Mouse (Mus musculus) midbrain, embryonic 10.5 days (tissue): ENCODE measurements at regions not wholly inside any gene's neighbourhood (a gene's known extent, or its start where the extent isn't known, plus 50 kb on each side); places are given as distances from the start of the nearest gene placed in this dataset.
A peak's percentile ranks its signal among the peaks of the same experiment; 100 is the strongest.

Experiments
- DNase-seq: peaks from one replicate; pipeline ENCODE4 v3.0.0-alpha.2; 2017; ENCODE audit warnings: low spot score
- H3K27ac ChIP-seq: fragments of 300-500 bp; sonication (generic); replicated peaks from 2 replicates; pipeline ENCODE4 v1.5.1; 2016; ENCODE audit warnings: mild to moderate bottlenecking
- H3K27me3 ChIP-seq: fragments of 300-500 bp; sonication (generic); 2 replicates; pipeline ENCODE4 v1.6.1; 2016; ENCODE audit warnings: low read depth, mild to moderate bottlenecking; ENCODE audit not compliant: poor library complexity, severe bottlenecking
- H3K36me3 ChIP-seq: fragments of 300-500 bp; sonication (generic); 2 replicates; pipeline ENCODE4 v1.6.1; 2016; ENCODE audit warnings: mild to moderate bottlenecking, moderate library complexity
- H3K4me1 ChIP-seq: fragments of 300-500 bp; sonication (generic); 2 replicates; pipeline ENCODE4 v1.6.1; 2016
- H3K4me3 ChIP-seq: fragments of 300-500 bp; sonication (generic); 2 replicates; pipeline ENCODE4 v1.5.1; 2016; ENCODE audit warnings: mild to moderate bottlenecking, moderate library complexity
- H3K9me3 ChIP-seq: fragments of 300-500 bp; sonication (generic); replicated peaks from 2 replicates; pipeline ENCODE4 v1.6.1; 2016; ENCODE audit warnings: mild to moderate bottlenecking
- WGBS: fragments of 180-500 bp; shearing (Covaris S2); methylation state at CpG from one replicate; pipeline ENCODE4 v1.1.7; 2016; 5-methylcytosine and 5-hydroxymethylcytosine counted together

DNA sequence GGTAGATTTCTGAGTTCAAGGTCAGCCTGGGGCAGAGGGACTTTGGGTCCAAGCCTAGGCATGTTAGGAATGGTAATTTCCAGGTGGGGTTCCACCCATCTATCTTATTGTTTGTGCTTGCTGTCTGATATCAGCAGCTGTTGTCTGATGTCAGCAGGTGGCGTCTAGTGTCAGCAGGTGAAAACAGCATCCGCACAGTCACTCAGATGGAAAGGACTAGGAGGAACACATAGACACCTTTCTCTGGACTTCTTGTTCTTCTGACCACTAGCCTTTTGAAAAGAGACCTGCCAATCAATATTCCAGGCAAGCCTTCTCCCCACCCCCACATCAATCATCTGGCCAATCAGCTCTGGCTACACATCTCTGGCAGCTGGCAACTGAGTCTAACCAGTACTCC is 173.1 kb downstream of the Cdh26 start:
- Histone ChIP-seq H3K27ac (no peak overlapping the region), H3K9me3 (no peaks in the 10 kb centered on the region), H3K4me1 (no peaks in the 10 kb centered on the region), H3K36me3 (no peaks in the 10 kb centered on the region), H3K27me3 (no peaks in the 10 kb centered on the region), H3K4me3 (no peak overlapping the region)
- DNase-seq = no peak
- WGBS = 85% methylated on average over 2 of the region's 2 CpGs

DNA sequence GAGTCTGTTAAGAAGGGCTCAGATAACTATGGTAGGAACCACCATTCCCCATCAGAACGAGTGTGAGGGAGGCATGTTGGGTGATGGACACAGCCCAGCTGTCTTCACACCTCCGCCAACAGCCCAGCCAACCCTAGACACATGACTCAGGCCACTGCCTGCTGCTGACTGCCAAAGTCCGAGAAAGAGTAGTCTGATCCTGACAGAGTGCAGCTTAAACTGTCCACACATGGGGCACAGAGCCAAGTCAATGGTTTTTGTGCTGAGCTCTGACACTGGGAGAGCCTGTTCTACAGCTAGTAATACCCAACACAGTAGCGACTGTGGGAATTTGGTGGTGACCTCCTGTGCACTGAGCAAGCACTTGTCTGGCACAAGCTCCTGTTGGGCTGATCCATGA is 176.4 kb downstream of the Cdh26 start:
- Histone ChIP-seq H3K27ac (no peak overlapping the region), H3K36me3 (no peaks in the 10 kb centered on the region), H3K9me3 (no peaks in the 10 kb centered on the region), H3K4me1 (peaks cover 7% of the 10 kb centered on the region), H3K27me3 (no peaks in the 10 kb centered on the region), H3K4me3 (no peak overlapping the region)
- DNase-seq = no peak
- 83% methylated on average over 4 of the region's 4 CpGs for WGBS

DNA sequence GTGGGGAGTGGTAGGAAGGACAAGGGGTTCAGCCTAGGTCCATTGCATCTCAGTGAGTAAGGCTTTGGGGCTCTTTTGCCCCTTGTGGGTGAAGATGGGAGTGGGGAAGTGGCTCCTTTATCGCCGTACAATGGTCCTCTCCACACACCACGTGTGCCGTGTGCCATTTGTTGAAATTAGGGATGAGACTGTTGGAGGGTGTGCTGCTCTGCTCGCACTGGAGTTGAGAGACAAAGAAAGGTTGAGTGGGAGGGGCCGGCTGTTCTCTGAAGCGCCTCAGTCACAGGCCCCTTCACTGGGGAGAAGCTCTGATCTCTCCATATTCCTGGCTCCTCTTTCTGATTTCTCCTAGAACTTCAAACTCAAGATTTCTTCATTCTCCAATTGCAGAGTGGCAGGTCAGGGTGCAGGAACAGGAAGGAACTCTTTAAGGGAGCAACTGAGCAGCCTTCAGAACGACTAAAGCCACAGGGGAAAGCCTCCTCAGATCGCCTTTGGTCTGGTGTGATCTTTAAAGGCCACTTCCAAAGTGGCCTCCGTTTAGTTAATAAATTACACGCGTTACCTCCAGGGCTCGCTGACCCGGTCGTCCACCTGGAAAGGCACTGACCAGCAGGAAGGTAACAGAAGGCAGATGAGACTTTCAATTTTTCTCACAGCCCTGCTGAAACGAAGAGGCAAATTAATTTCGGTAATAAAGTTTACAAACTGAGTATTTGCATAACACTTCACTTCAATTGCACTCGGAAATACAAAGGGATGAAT is 180.1 kb downstream of the Cdh26 start:
- Histone ChIP-seq H3K4me1 (peaks cover 11% of the 10 kb centered on the region), H3K27me3 (no peaks in the 10 kb centered on the region), H3K36me3 (no peaks in the 10 kb centered on the region), H3K27ac (0 out of 2 replicates have a peak overlapping the region, but pooled peaks have one; percentile 9), H3K9me3 (no peaks in the 10 kb centered on the region), H3K4me3 (no peak overlapping the region)
- DNase-seq = no peak
- WGBS = 61% methylated on average over 18 of the region's 18 CpGs

DNA sequence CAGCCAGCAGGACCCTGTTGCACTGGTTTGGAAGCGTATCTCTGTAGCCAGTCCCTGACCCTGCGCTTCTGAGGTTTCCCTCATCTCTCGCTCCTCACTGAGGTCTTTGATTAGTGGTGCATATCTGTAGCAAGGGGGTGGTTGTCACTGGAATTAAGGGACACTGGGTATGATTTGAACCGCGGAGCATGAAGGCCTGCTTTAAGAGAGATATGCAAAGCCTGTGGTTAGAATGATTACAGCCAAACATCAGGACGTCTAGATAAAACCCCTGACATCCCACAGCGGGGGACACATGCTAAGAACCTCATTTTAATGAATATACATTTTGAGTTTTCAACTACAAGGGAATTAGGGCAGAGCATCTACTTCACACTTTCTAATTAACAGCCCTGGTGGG is 184.4 kb downstream of the Cdh26 start:
- no peak for DNase-seq
- 44% methylated on average over 7 of the region's 7 CpGs for WGBS
- H3K27ac ChIP-seq = no peak overlapping the region

DNA sequence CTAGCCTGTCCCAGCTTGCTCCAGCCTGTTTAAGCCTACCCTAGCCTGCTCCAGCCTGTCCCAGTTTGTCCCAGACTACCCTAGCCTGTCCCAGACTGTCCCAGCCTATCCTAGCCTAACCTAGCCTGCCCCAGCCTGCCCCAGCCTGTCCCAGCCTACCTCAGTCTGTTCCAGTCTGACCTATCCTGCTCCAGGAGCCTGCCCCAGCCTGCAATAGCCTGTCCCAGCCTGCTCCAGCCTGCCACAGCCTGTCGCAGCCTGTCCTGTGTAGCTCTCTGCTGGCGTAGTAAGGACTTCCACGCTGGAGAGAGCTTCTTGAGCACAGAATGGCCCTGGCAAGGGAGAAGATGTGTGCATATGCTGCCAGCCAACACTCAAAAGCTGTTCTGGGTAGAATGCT is 192.5 kb downstream of the Cdh26 start:
- H3K27ac ChIP-seq = 0 out of 2 replicates have a peak overlapping the region, but pooled peaks have one; percentile 28
- DNase-seq = no peak

More for the DNA sequence above, 184.4 kb downstream of the Cdh26 start:
- peaks cover 11% of the 10 kb centered on the region for H3K4me1 ChIP-seq
- no peaks in the 10 kb centered on the region for H3K27me3 ChIP-seq
- H3K36me3 ChIP-seq = no peaks in the 10 kb centered on the region
- no peak overlapping the region for H3K4me3 ChIP-seq
- H3K9me3 ChIP-seq = no peaks in the 10 kb centered on the region

DNA sequence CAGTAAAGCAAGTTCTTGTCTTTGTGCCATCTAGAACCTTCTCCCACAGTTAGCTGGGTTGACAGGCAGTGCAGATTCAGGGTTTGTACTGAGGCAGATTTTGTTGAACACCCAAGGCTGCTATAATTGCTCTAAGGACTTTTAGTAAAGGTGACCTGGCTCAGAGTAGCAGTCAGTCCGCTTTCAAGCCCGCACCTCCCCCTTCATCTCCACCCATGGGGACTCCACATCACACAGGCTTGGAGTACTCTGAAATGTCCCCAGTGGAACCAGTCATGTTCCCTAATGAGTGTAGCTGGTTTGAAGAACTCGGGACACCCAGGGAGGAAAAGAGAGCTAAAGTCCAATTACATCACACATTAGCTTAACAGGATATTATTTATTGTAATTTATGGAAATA is 194.1 kb downstream of the Cdh26 start:
- Histone ChIP-seq H3K9me3 (no peaks in the 10 kb centered on the region), H3K36me3 (no peaks in the 10 kb centered on the region), H3K27me3 (no peaks in the 10 kb centered on the region), H3K27ac (no peak overlapping the region), H3K4me1 (peaks cover 9% of the 10 kb centered on the region; the same call in 1 of the 2 replicates), H3K4me3 (no peak overlapping the region)
- 89% methylated on average over 3 of the region's 3 CpGs for WGBS
- no peak for DNase-seq

More for the DNA sequence above, 192.5 kb downstream of the Cdh26 start:
- H3K4me1 ChIP-seq = peaks cover 2% of the 10 kb centered on the region; the same call in 1 of the 2 replicates
- H3K27me3 ChIP-seq = no peaks in the 10 kb centered on the region
- WGBS = 63% methylated on average over 3 of the region's 3 CpGs
- no peaks in the 10 kb centered on the region for H3K36me3 ChIP-seq
- no peaks in the 10 kb centered on the region for H3K9me3 ChIP-seq
- no peak overlapping the region for H3K4me3 ChIP-seq

DNA sequence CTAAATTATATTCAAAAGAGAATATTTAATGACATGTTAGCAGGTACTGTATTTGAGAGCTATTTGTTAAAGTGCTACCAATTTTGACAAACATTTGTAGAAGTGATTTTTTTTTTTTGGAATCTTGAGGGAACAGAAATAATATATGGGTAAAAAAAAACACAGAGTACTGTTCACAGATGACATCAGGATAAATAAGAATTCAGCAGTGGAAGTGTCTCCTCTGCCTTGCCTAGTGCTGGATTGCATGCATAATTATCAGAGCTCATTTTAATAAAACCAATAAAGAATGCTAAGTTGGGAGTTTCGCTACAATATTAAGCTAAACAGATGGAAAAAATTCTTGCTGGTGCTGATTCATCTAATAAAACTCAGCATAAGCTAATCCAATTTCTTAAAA is 194.6 kb downstream of the Cdh26 start:
- Histone ChIP-seq H3K4me3 (no peak overlapping the region), H3K9me3 (no peaks in the 10 kb centered on the region), H3K27ac (no peak overlapping the region), H3K36me3 (no peaks in the 10 kb centered on the region), H3K4me1 (peaks cover 9% of the 10 kb centered on the region; the same call in 1 of the 2 replicates), H3K27me3 (no peaks in the 10 kb centered on the region)
- WGBS = 97% methylated on average over 1 of the region's 1 CpGs
- DNase-seq = no peak

DNA sequence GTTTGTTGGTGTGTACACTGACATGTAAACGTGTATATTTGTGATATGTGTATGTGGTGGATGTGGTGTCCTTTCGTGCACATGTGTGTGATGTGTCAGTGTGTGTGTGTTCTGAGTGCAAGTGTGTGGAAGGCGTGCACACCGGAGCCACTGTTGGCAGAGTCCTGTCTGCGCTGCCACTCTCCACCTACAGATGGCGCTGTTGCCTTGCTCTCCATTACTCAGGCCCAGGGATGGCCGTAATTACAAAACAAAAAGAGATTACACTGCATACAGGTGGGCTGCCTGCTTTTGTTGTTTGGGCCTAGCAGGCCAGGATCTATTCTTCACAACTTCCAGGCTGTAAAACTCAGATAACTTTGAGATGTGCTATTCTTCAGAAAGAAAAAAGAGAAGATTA is 199.4 kb downstream of the Cdh26 start:
- WGBS = 27% methylated on average over 7 of the region's 7 CpGs
- Histone ChIP-seq H3K4me1 (peaks cover 25% of the 10 kb centered on the region), H3K9me3 (no peaks in the 10 kb centered on the region), H3K27me3 (no peaks in the 10 kb centered on the region), H3K27ac (no peak overlapping the region), H3K36me3 (no peaks in the 10 kb centered on the region), H3K4me3 (no peak overlapping the region)
- peak; percentile 51 for DNase-seq

DNA sequence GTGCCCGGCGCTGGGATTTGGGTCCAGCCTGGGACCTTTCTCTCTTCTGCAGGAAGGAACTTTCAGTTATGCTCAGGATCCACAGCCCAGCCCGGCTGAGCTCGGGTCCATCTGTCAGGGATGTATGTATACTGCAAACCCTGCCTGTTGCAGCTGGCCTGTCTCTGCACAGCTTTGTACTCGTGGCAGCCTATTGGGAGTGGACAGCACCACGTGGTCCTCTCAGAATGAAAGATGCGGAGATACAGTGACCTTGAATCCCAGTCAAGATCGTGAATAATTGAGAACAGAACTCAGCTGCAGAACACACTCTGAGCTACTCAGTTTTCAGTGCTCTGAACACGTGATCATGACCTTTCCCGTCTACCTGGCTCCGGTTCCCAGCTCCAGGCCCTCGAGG is 200.2 kb downstream of the Cdh26 start:
- Histone ChIP-seq H3K27me3 (no peaks in the 10 kb centered on the region), H3K27ac (no peak overlapping the region), H3K9me3 (no peaks in the 10 kb centered on the region), H3K4me3 (no peak overlapping the region), H3K4me1 (peaks cover 32% of the 10 kb centered on the region), H3K36me3 (no peaks in the 10 kb centered on the region)
- no peak for DNase-seq
- WGBS = 82% methylated on average over 12 of the region's 12 CpGs

DNA sequence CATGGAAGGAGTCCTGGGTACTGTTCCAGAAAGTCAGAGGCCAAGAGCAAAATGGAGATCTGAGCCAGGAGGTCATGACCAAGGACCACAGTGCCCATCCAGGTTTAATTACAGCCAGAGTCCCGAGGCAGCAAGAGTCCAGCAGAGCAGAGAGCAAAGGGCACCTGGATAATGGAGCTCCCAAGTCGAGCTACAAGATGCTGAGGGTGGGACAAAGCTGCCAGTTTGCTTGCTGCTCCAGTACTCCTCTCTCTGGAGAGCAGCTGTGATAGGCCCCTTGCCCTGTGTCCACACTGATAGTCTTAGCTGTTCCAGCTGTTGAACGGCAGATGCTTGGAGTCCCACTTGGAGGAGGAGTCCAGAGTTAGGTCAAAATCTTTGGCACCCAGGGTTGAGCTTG is 201.0 kb downstream of the Cdh26 start:
- 64% methylated on average over 3 of the region's 3 CpGs for WGBS

DNA sequence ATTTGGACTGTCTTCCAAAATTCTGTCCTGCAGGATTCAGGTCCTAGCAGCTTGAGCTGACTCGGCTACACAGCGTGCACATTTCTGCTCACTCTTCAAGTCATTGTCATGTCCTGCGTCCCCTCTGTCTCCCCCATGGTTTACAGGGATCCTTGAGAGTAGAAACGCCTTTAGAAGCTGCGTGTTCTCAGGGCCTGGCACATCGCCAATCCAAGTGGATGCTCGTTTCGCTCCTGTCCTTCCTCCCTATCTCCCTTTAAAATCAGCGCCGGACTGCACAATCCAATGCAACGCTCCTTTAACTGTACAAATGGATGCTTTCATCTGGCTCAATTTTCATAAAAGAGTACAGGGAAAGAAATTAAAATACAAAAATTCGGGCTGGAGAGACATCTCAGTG is 201.6 kb downstream of the Cdh26 start:
- no peak for DNase-seq
- Histone ChIP-seq H3K4me1 (peaks cover 39% of the 10 kb centered on the region), H3K27ac (no peak overlapping the region), H3K9me3 (no peaks in the 10 kb centered on the region), H3K27me3 (no peaks in the 10 kb centered on the region), H3K4me3 (no peak overlapping the region), H3K36me3 (no peaks in the 10 kb centered on the region)
- 91% methylated on average over 12 of the region's 12 CpGs for WGBS

More for the DNA sequence above, 201.0 kb downstream of the Cdh26 start:
- Histone ChIP-seq H3K36me3 (no peaks in the 10 kb centered on the region), H3K4me3 (no peak overlapping the region), H3K27ac (no peak overlapping the region), H3K4me1 (peaks cover 39% of the 10 kb centered on the region), H3K27me3 (no peaks in the 10 kb centered on the region), H3K9me3 (no peaks in the 10 kb centered on the region)
- DNase-seq = no peak

DNA sequence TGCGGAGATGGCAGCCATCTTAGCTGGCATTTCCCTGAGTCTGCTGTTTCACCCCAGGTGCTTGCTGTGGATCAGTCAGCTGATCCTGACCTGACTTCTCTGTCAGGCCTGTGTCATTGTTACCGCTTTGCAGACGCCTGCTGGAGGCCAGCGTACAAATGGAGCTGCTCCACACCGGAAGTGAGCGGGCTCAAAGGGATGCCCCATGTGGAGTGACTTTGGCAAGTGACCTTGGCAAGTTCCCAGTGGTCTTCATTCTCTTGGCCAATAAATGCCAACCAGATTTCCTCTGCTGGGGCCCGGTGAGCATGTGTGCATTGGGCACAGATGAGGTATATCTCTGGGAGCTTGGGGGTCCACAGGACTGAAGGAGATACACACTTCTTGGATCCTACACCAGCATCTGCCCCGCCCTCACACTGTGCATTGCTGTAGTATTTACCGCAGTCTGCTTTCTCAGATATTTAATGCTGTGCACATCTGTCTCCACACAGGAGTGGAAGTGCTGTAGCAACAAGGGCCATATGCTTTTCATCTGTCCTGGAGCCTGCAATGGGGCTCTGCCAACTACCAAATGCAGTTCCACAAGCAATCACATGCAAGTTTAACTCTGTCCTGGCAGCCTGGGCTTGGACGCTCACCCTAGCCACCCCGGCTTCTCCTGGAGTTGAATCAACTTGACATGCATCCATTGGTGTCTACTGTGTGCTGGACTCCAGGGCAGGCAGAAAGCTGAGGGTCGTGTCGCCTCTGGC is 202.7 kb downstream of the Cdh26 start:
- 89% methylated on average over 13 of the region's 13 CpGs for WGBS
- H3K27ac ChIP-seq = peak overlapping the region; percentile 52
- H3K27me3 ChIP-seq = no peaks in the 10 kb centered on the region
- no peak overlapping the region for H3K4me3 ChIP-seq
- H3K4me1 ChIP-seq = peaks cover 35% of the 10 kb centered on the region
- no peak for DNase-seq
- no peaks in the 10 kb centered on the region for H3K9me3 ChIP-seq
- no peaks in the 10 kb centered on the region for H3K36me3 ChIP-seq

DNA sequence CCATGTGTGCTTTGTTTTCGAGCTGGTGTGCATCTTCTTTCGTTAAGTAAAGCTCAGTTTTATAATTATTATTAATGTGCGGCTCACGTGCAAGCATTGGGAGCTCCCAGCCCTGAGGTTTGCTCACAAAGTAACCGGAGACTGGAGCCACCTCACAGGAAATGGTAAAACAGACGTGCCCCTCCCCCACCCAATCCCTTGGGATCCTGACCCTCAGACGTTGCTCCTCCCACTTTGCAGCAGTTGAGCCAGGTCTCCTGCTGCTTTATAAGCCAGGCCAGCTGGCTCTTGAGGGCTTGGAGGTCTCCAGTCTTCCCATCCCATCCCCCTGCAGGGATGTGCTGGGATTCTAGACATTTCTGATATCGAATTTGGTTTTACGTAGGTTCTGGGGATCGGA is 203.8 kb downstream of the Cdh26 start:
- Histone ChIP-seq H3K36me3 (no peaks in the 10 kb centered on the region), H3K27ac (peak overlapping the region; percentile 52), H3K4me1 (peaks cover 30% of the 10 kb centered on the region), H3K9me3 (no peaks in the 10 kb centered on the region), H3K4me3 (no peak overlapping the region), H3K27me3 (no peaks in the 10 kb centered on the region)
- peak; percentile 43 for DNase-seq
- 58% methylated on average over 10 of the region's 10 CpGs for WGBS
